Mouse (Mus musculus) forelimb bud, embryonic 11.5 days (tissue): Measurements from ENCODE around the gene Adra2b.
A peak's percentile ranks its signal among the peaks of the same experiment; 100 is the strongest.

ENCODE experiments used
- DNase-seq: peaks from one replicate; pipeline ENCODE4 v3.0.0-alpha.2; 2012; ENCODE audit warnings: low read depth, low spot score

Adra2b gene

GRCm38 (mm10) chr2:127362459-127363281 lies at the start of gene Adra2b:
Gene Adra2b, plus strand, starts transcription at chr2:127363208.
- DNase-seq, result peak; percentile 85

GRCm38 (mm10) chr2:127313878-127314277 lies 49.1 kb upstream of the Adra2b start:
- no peak for DNase-seq

GRCm38 (mm10) chr2:127314467-127315154 lies 48.4 kb upstream of the Adra2b start:
- no peak for DNase-seq

GRCm38 (mm10) chr2:127315155-127315470 lies 47.9 kb upstream of the Adra2b start:
- no peak for DNase-seq

DNA sequence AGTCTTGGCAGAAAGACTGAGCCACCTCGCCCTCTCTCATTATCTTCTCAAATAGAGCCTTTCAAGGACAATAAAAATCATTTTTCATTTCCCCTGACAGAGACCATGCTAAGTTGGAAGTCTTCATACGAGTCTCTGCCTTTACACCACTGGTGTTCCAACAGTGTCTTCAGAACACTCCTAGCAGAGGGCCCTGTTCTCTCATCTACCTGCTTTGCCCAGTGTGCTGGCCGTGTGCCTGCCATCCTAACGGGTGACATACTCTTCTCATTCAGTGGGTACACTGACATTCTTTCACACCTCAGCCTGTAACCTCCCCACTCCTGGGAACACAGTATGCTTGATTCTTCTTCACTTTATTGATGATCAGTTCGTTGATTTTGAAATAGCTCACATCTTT lies 46.6 kb upstream of the Adra2b start:
- DNase-seq, result no peak

GRCm38 (mm10) chr2:127318136-127318535 lies 44.9 kb upstream of the Adra2b start:
- no peak for DNase-seq

- no peak for DNase-seq
These were observed 43.9 kb upstream of the Adra2b start for GRCm38 (mm10) chr2:127319071-127319470.

GRCm38 (mm10) chr2:127322671-127323285 lies 40.2 kb upstream of the Adra2b start:
- no peak for DNase-seq

DNA sequence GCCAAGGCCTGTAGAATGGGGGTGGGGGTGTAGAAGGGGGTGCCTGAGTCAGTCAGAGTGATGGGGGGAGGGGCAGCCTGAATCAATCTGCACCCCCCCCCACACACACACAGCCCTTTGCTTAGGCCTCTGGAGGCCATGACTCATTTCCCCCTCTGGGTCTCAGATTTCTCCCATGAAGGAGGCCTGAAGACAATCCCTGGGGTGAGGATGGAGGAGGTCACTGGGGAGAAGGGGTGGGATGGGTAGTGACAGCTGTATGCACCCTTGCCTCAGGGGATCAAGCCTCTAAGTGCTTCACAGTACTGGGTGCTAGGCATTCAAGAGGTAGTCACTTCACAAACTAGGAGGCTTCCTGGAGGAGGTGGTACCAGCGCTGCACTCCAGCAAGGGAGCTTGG lies 39.3 kb upstream of the Adra2b start:
- DNase-seq, result no peak

- DNase-seq, result no peak
These were observed 38.6 kb upstream of the Adra2b start for GRCm38 (mm10) chr2:127324456-127324855.

DNA sequence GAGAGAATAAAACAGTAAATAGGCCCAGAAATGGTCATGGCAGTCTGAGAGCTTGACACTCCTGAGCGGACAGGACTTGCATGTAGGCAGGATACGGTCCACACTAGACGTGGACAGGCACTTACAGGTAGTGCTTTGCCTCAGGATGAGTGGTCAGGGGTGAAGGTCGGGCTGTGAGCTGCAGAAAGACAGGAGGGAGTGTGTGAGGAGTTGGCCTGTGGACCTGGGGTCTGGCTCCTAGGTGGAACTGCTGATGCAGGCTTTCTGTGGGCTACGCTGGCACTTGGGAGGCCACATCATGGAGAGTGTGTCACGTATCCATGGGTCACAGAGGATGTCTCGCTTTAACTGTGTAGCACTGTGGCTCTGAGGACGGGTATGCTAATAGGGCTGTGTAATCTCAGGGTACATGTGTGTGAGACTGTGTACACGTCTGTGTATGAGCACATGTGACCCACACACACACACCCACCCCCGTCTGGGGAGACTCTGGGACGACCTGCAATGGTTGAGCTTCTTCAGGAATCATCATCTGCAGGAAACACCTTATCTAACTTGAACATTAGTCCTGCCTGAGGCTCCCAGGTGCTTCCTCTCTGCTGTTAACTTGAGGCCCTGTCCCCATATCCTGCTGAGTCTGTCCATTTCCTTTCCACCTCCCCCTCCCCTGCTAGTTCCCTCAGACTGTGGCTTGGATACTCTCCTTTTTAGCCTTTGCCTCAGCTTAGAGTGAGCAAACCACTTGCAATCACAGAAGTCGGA lies 34.7 kb upstream of the Adra2b start:
- no peak for DNase-seq

- no peak for DNase-seq
These were observed 30.0 kb upstream of the Adra2b start for GRCm38 (mm10) chr2:127332807-127333570.

DNA sequence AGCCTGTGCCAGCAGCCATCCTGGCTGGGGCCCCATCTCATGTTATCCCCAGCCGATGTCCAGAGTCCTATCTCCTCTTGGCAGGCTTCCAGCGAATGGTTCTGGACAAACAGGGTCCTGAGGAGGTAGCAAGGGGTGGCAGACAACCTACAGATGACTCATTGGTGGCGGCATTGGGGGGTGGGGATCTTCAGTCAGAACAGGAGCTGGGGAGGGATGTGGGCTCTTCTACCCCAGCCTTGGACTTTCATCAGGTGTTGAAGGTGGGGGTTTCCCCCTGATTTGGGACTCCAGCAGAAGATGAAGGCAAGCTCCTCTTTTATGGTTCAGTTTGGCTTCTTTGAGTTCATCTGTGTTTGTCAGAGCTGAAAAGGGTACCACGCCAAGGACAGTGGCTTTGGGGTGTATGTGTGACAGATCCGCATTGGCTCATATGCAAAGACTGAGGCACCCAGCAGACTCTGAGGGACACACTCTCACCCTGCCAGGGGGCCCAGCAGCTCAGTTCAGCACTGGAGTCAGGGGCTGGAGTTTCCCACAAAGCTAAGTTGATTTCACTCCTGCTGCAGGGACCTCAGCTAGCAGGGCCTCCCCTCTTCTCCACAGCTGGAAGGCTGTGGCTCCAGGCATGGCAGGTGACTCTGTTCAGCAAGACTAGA lies 28.9 kb upstream of the Adra2b start:
- DNase-seq, result no peak

DNA sequence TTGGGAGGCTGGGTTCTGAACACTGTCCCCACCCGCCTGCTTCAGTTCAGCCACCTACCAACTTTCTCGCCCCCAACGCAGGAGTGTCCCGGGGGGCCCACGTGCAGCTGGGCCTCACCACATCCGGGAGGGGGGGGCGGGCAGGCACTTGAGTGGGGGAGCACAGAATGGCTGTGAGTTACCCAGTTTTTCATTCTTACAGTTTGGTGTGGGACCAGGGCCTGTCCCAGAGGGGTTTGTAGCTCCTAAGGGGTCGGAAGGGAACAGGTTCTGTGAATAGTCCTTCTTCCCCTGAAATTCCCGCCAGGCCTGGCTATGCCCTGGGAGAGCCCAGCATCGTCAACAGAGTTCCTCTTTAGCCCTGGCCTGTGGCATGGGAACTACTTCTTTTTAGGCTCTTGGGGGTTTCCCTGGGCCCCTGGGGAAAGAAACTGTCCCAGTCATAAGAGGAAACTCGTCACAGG lies 27.9 kb upstream of the Adra2b start:
- no peak for DNase-seq

GRCm38 (mm10) chr2:127335767-127336496 lies 27.1 kb upstream of the Adra2b start, which contains the start of gene Dusp2:
Gene Dusp2, plus strand, starts transcription at chr2:127336159.
- DNase-seq, result peak; percentile 40

- DNase-seq, result no peak
These were observed 26.5 kb upstream of the Adra2b start for GRCm38 (mm10) chr2:127336497-127336832.

GRCm38 (mm10) chr2:127336885-127337284 lies 26.1 kb upstream of the Adra2b start:
- DNase-seq, result no peak

DNA sequence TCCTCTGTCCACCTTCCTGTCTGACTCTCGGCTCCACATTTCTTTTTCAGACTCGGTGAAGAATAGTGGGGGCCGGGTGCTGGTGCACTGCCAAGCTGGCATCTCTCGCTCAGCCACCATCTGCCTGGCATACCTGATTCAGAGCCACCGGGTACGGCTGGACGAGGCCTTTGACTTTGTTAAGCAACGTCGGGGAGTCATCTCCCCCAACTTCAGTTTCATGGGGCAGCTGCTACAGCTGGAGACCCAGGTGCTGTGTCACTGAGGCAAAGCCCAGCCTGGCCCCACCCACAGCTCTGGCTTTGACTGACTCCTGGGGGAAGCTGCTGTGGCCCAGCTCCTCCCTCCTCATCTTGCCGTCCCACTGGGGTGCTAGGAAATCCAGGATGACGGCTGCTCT lies 25.5 kb upstream of the Adra2b start:
- no peak for DNase-seq

GRCm38 (mm10) chr2:127338012-127338411 lies 25.0 kb upstream of the Adra2b start:
- no peak for DNase-seq

DNA sequence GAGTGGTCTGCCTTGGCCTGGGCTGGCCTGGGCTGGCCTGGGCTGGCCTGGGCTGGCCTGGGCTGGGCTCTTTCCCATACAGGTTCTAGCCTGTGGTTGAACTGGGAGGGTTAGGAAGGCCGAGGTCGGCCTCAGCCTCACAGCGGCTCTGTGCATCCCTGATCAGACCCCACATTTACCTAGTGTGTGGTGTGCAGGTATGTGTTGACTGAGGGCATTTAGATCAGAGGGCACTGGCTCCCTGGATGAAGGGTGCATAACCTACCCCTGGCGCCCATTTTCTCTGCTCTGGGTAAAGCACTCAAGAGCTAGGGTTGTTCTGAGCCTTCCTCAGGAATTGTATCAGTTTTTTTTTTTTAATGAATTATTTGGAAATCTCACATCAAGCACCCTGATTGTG lies 24.6 kb upstream of the Adra2b start, which contains the start of gene Astl:
Gene Astl, plus strand, starts transcription at position 224 of the 400 bp plus-strand sequence.
- no peak for DNase-seq
